Mouse (Mus musculus): ENCODE data around the gene Alb.

GRCm38 (mm10) chr5:90414925-90415295 is 45.8 kb upstream of the Alb start:
- TF ChIP-seq POLR2A (IDR thresholded peaks at IDR 0.05; ENCODE audit: low read depth, low read length) = no peak
- no peak for TF ChIP-seq CTCF (IDR thresholded peaks at IDR 0.05; ENCODE audit: extremely low read depth, insufficient read length, insufficient replicate concordance, low read depth, low read length)

All from small intestine, adult 2 months (tissue).